Mouse (Mus musculus): Measurements from ENCODE around the gene Adarb2.

DNA sequence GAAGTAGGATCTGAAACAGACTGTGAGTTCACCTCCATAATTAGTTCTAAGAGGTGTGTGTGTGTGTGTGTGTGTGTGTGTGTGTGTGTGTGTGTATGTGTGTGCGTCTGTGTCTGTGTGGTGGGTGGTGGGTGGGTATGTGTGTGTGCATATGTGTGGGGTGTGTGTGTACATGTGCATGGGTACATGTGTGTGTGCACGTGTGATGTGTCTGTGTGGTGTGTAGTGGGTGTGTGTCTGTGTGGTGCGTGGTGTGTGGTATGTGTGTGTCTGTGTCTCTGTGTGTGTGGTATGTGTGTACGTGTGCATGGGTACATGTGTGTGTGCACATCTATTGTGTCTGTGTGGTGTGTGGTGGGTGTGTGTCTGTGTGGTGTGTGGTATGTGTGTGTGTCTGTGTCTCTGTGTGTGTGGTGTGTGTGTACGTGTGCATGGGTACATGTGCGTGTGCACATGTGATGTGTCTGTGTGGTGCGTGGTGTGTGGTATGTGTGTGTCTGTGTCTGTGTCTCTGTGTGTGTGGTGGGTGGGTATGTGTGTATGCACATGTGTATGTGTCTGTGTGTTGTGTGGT is 567.1 kb downstream of the Adarb2 start:
- TF ChIP-seq CTCF (IDR thresholded peaks at IDR 0.05; ENCODE audit: low read depth, low read length): no peak
- TF ChIP-seq POLR2A (IDR thresholded peaks at IDR 0.05; ENCODE audit: extremely low read depth, insufficient read depth, low read length): no peak
